Mouse (Mus musculus): ENCODE results near the gene Cbx1. TPM values are rescaled to one million over a fixed set of nuclear protein-coding genes. Genes with fewer than 3 reads are reported as not detected.

Gene Cbx1
- polyA plus RNA-seq, 1 experiment from 2014 or later: 53.3 TPM

DNA sequence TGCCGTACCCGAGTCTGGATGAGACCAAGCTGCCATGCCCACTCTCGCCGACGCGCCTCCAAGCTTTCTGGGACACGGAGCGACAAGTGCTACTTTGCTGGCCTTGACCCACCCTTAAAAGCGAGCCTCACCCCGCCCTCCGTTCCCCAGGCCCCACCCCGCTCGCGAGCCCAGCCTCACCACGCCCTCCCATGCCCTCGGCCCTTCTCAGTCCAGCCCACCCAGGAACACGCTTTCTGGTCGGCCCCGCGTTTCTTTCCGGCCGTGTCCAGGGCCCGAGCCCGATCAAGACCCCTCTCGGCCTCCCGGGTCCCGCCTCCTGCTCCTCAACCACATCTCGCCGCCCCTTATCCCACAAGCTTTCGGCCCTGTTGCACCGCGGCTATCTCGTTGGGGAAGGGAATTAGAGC, 40.5 kb downstream of the Cbx1 start:
- WGBS: under 1% methylated on average over 33 of the region's 33 CpGs
- H3K4me2 ChIP-seq: peak overlapping the region; percentile 94
- H3K4me1 ChIP-seq: peaks cover 51% of the 10 kb centered on the region
- peak overlapping the region; percentile 90 for H3K4me3 ChIP-seq
- H3K36me3 ChIP-seq: peaks cover 11% of the 10 kb centered on the region
- no peaks in the 10 kb centered on the region for H3K9me3 ChIP-seq
- peak overlapping the region; percentile 100 for H3K27ac ChIP-seq (replicated peaks)
- H3K27me3 ChIP-seq (replicated peaks): no peaks in the 10 kb centered on the region
- peak; percentile 77 for ATAC-seq (ENCODE audit: extremely low read depth, insufficient number of reproducible peaks, low FRiP score, low TSS enrichment)
- H3K9ac ChIP-seq: peak overlapping the region; percentile 98

DNA sequence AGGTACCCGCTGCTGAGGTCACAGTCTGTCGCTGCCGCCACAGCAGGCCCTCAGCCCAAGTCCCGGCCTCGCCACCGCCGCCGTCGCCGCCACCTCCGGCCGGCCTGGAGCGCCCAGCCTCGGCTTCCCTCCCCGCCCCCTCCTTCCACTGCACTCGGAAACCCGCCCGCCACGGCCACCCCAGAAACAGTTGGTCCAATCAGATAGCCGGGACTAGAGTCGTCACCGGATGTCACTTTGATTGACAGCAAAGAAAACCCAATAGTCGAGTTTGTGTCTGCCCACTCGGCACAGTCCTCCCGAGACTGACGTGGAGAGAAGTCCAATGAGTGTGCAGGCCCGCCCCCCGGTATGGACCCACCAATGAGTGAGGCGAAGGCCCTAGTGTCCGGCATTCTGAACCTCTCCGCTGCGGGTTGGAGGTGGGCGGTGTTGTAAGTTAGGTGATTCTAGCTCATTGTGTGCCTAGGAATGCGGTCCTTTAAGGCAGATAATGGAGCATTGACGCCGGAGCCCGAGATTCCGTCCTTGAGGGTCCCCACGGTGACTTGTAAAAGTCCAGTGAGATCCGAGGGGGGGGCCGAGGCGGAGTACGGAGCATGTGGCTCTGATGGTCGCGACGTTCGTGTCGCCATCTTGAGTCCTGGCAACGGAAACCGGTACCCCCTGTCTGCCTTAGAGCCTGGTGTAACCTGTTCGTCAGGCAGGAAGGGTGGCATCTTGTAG, 41.0 kb downstream of the Cbx1 start, which contains the start of gene Nfe2l1:
Gene Nfe2l1 (minus strand): TSS at position 156 of the 726 bp plus-strand sequence.
- Histone ChIP-seq H3K36me3 (peaks cover 11% of the 10 kb centered on the region), H3K4me2 (peak within 1 kb of the TSS; percentile 94), H3K27ac (replicated peaks) (peak within 1 kb of the TSS; percentile 100), H3K9ac (peak within 1 kb of the TSS; percentile 98), H3K4me1 (peaks cover 46% of the 10 kb centered on the region), H3K4me3 (peak within 1 kb of the TSS; percentile 90), H3K27me3 (replicated peaks) (no peaks in the 10 kb centered on the region), H3K9me3 (no peaks in the 10 kb centered on the region)
- ATAC-seq (ENCODE audit: extremely low read depth, insufficient number of reproducible peaks, low FRiP score, low TSS enrichment): peak; percentile 97
- under 1% methylated on average over 50 of the region's 51 CpGs for WGBS

DNA sequence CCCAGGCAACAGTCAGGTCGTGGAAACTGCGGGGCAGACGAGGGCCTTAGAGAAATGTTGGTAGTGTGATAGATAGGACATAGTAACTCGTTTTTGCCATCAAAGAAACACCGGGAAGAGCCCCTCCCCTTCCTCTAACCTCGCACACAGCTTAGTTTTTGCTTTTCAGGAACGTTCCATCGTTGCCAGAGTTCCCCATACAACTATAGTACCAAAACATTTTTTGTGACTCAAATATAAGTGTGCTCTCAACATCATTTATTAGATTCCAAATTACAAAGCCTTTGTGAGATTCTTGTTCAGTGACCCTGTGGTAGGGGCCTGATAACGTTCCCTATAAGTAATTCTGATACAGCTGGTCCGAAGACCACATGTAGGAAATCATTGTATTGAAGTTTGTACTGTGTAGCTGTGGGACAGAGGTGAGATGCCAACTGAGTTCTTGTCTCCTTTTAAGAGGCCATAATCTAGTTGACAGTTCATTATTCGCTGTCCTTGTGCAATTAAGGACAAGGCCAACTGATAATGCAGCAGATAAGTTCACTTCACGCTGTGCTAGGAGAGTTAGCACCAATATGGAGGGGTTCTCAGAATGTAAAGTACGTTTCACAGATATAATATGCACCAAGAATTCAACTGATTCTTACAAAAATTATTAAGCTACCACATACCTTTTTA, 41.8 kb downstream of the Cbx1 start:
- peak overlapping the region; percentile 100 for H3K27ac ChIP-seq (replicated peaks)
- 15% methylated on average over 13 of the region's 13 CpGs for whole genome bisulfite sequencing

DNA sequence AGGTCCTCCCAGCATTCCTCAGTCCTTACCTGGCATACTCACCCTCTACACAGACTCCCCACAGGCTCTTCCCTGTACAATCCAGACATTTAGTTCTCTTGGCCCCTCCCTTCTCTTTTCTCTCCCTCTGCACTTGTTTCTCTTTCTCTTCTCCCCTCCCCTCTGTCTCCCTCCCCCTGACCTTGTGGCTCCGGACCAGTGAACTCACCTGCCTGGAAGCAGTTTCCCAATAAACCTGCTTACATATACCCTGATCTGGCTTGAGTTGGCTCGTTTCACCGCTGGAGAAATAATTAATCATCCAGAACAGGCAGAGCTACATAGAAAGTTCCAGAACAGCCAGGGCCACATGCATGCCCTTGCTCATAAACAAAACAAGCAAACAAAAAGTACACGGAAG, 42.6 kb downstream of the Cbx1 start:
- ATAC-seq (ENCODE audit: extremely low read depth, insufficient number of reproducible peaks, low FRiP score, low TSS enrichment): no peak
- Histone ChIP-seq H3K4me1 (peaks cover 30% of the 10 kb centered on the region), H3K4me2 (no peak overlapping the region), H3K9me3 (no peaks in the 10 kb centered on the region), H3K4me3 (no peak overlapping the region), H3K36me3 (peaks cover 11% of the 10 kb centered on the region), H3K27me3 (replicated peaks) (peaks cover 2% of the 10 kb centered on the region; the same call in 1 of the 2 replicates), H3K9ac (no peak overlapping the region), H3K27ac (replicated peaks) (no peak overlapping the region)
- 77% methylated on average over 4 of the region's 4 CpGs for WGBS

More for the DNA sequence above, 41.8 kb downstream of the Cbx1 start:
- peak overlapping the region; percentile 90 for H3K4me3 ChIP-seq
- H3K4me1 ChIP-seq: peaks cover 39% of the 10 kb centered on the region
- H3K9me3 ChIP-seq: no peaks in the 10 kb centered on the region
- peaks cover 11% of the 10 kb centered on the region for H3K36me3 ChIP-seq
- ATAC-seq (ENCODE audit: extremely low read depth, insufficient number of reproducible peaks, low FRiP score, low TSS enrichment): no peak
- peak overlapping the region; percentile 63 for H3K4me2 ChIP-seq
- H3K27me3 ChIP-seq (replicated peaks): no peaks in the 10 kb centered on the region
- peak overlapping the region; percentile 84 for H3K9ac ChIP-seq

DNA sequence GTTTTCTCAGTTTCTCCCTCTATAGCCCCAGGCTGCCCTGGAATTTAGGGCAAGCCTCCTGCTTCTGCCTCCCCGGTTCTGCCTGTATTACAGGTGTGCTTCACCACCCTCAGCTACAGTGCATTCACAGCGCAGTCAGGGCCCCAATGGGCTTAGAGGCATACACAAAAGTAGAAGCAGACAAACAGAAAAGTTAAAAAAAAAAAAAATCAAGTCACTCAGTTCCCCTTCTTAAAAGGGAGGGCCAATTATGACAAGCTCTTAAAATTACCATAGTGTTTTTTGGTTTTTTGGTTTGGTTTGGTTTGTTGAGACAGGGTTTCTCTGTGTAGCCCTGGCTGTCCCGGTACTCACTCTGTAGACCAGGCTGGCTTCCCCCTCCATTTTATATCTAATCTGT, 43.6 kb downstream of the Cbx1 start:
- Histone ChIP-seq H3K27me3 (replicated peaks) (peaks cover 13% of the 10 kb centered on the region), H3K36me3 (peaks cover 4% of the 10 kb centered on the region), H3K9ac (no peak overlapping the region), H3K4me1 (peaks cover 20% of the 10 kb centered on the region), H3K4me3 (no peak overlapping the region), H3K9me3 (no peaks in the 10 kb centered on the region), H3K4me2 (no peak overlapping the region), H3K27ac (replicated peaks) (no peak overlapping the region)
- ATAC-seq (ENCODE audit: extremely low read depth, insufficient number of reproducible peaks, low FRiP score, low TSS enrichment): no peak
- WGBS: 86% methylated on average over 3 of the region's 3 CpGs

DNA sequence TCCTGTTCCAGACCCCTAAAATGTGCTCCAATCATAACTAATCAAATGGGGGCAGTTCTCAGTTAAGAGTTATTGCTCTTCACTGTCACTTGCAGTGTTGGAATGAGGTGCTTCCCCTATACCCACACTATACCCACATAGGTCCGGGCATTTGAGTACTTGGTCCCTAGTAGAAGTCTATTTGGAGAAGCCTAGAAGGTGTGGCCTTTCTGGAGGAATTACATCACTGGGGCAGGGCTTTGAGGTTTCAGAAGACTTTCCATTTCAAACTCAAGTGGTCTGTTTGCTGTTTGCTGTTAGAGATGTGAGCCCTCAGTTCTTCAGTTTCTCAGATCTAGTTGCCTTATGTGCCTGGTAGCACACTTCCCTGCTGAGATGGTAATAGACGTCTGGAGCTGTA, 44.0 kb downstream of the Cbx1 start:
- Histone ChIP-seq H3K4me2 (no peak overlapping the region), H3K27me3 (replicated peaks) (peaks cover 17% of the 10 kb centered on the region), H3K4me1 (peaks cover 16% of the 10 kb centered on the region), H3K4me3 (no peak overlapping the region), H3K27ac (replicated peaks) (no peak overlapping the region), H3K9ac (no peak overlapping the region), H3K36me3 (no peaks in the 10 kb centered on the region), H3K9me3 (no peaks in the 10 kb centered on the region)
- no peak for ATAC-seq (ENCODE audit: extremely low read depth, insufficient number of reproducible peaks, low FRiP score, low TSS enrichment)
- 47% methylated on average over 2 of the region's 2 CpGs for WGBS

DNA sequence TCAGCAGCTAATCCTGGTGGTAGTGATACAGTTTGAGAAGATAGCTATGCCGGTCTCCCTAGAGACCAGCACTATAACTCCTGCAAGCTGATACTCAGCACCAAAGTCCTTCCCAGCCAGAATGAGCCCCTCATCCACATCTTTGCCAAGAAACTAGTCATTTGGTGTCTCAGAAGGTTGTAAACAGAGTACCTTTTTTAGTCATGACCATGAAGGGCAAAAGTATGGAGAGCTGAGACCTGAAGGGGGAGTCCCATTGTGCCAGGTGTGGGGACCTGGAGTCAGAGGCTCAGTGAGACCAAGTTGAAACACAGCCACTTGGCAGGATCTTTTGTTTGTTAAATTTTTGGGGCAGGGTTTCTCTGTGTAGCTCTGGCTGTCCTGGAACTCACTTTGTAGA, 45.2 kb downstream of the Cbx1 start:
- H3K9ac ChIP-seq: no peak overlapping the region
- H3K4me2 ChIP-seq: no peak overlapping the region
- peaks cover 7% of the 10 kb centered on the region for H3K4me1 ChIP-seq
- H3K27ac ChIP-seq (replicated peaks): no peak overlapping the region
- no peak overlapping the region for H3K4me3 ChIP-seq
- no peak for ATAC-seq (ENCODE audit: extremely low read depth, insufficient number of reproducible peaks, low FRiP score, low TSS enrichment)
- H3K9me3 ChIP-seq: no peaks in the 10 kb centered on the region
- no peaks in the 10 kb centered on the region for H3K36me3 ChIP-seq
- peaks cover 23% of the 10 kb centered on the region for H3K27me3 ChIP-seq (replicated peaks)
- WGBS: 77% methylated on average over 1 of the region's 1 CpGs

DNA sequence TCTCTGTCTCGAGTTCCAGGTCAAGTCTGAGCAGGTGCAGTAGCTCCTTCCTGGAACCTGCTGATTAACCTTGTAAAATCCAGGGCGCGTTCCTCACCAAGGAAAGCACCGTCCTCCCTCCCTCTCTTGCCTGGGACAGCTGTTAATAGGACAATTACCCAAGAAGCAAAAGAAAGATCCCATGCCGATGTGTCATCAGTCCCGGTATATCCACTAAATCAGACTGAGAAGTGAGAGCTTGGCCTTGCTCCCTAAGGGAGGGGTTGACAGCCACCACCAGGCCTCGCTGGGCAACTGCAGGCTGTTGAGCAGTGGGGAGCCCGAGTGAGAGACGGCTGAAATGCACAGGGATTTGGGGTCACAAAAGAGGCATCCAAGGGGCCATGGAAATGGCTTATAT, 48.4 kb downstream of the Cbx1 start:
- Histone ChIP-seq H3K4me1 (peaks cover 7% of the 10 kb centered on the region; the same call in 1 of the 2 replicates), H3K27ac (replicated peaks) (no peak overlapping the region), H3K9me3 (no peaks in the 10 kb centered on the region), H3K9ac (no peak overlapping the region), H3K4me3 (no peak overlapping the region), H3K4me2 (no peak overlapping the region), H3K36me3 (no peaks in the 10 kb centered on the region), H3K27me3 (replicated peaks) (peaks cover 24% of the 10 kb centered on the region)
- 32% methylated on average over 9 of the region's 9 CpGs for WGBS
- ATAC-seq (ENCODE audit: extremely low read depth, insufficient number of reproducible peaks, low FRiP score, low TSS enrichment): no peak

DNA sequence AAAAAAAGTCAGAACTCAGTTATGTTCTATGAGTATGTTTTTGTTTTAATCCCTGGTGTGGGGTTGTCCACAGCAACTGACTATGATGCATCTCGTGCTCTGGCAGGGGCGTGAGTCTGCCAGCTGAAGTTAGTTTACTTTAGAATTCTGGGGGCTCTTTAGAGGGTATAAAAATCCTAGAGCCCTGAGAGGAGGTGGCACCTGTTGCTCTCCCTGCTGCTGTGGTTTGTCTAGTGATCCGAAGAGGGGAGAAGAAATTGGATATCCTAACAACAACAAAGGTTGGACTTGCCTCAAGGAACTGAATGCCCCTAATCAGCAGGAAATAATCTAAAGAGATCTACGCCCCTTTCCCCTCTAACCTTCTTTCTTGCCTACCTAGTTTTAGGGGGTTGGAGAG, 49.4 kb downstream of the Cbx1 start:
- Histone ChIP-seq H3K4me1 (peaks cover 7% of the 10 kb centered on the region; the same call in 1 of the 2 replicates), H3K4me2 (no peak overlapping the region), H3K27me3 (replicated peaks) (peaks cover 24% of the 10 kb centered on the region), H3K4me3 (no peak overlapping the region), H3K9me3 (no peaks in the 10 kb centered on the region), H3K9ac (no peak overlapping the region), H3K36me3 (no peaks in the 10 kb centered on the region), H3K27ac (replicated peaks) (no peak overlapping the region)
- WGBS: 57% methylated on average over 4 of the region's 4 CpGs
- ATAC-seq (ENCODE audit: extremely low read depth, insufficient number of reproducible peaks, low FRiP score, low TSS enrichment): no peak

DNA sequence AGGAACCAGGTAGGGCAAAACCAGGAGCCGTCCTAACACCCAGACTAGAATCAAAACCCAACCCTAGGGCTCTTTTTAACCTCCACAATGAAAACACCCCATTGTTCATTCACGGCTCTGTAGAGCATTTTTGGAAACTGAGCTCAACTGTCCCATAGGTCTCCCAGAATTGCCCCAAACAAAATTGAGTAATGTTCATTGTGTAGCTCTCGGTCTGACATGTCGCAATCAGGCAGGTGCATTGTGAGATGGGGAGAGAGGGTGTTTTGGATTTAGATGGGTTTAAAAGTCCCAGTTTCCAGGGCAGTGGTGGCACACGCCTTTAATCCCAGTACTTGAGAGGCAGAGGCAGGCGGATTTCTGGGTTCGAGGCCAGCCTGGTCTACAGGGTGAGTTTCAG, 50.5 kb downstream of the Cbx1 start:
- Histone ChIP-seq H3K4me1 (peaks cover 7% of the 10 kb centered on the region; the same call in 1 of the 2 replicates), H3K27me3 (replicated peaks) (peaks cover 24% of the 10 kb centered on the region), H3K36me3 (no peaks in the 10 kb centered on the region), H3K9me3 (no peaks in the 10 kb centered on the region), H3K4me3 (no peak overlapping the region), H3K4me2 (no peak overlapping the region), H3K9ac (no peak overlapping the region), H3K27ac (replicated peaks) (no peak overlapping the region)
- no peak for ATAC-seq (ENCODE audit: extremely low read depth, insufficient number of reproducible peaks, low FRiP score, low TSS enrichment)
- WGBS: 78% methylated on average over 7 of the region's 7 CpGs

DNA sequence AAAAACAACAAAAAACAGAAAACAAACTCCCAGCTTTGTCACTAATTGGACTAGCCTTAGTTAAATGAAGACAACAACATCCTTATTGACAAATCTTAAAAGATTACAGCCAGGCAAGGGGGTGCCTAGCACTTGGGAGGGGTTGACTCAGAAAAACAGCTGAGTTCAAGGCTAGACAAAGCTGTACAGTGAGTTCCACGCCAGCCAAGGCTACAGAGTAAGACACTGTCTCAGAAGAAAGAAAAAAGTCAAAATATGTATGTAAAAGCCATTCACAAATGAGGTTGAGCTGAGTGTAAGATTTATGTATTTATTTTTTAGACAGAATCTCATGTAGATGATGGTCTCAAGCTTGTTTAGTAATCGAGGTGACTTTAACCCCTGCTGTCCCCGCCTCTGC, 51.0 kb downstream of the Cbx1 start:
- Histone ChIP-seq H3K27me3 (replicated peaks) (peaks cover 24% of the 10 kb centered on the region), H3K27ac (replicated peaks) (no peak overlapping the region), H3K9ac (no peak overlapping the region), H3K4me3 (no peak overlapping the region), H3K9me3 (no peaks in the 10 kb centered on the region), H3K4me2 (no peak overlapping the region), H3K36me3 (no peaks in the 10 kb centered on the region), H3K4me1 (peaks cover 7% of the 10 kb centered on the region; the same call in 1 of the 2 replicates)
- WGBS: 69% methylated on average over 3 of the region's 3 CpGs
- no peak for ATAC-seq (ENCODE audit: extremely low read depth, insufficient number of reproducible peaks, low FRiP score, low TSS enrichment)

All from heart, embryonic 13.5 days (tissue).